Mouse (Mus musculus) cerebellum, adult 11-12 months (tissue): ENCODE results near the gene Llgl2.

Experiments
- DNase-seq: peaks from one replicate; pipeline ENCODE4 v3.0.0; 2022

The Llgl2 gene

DNA sequence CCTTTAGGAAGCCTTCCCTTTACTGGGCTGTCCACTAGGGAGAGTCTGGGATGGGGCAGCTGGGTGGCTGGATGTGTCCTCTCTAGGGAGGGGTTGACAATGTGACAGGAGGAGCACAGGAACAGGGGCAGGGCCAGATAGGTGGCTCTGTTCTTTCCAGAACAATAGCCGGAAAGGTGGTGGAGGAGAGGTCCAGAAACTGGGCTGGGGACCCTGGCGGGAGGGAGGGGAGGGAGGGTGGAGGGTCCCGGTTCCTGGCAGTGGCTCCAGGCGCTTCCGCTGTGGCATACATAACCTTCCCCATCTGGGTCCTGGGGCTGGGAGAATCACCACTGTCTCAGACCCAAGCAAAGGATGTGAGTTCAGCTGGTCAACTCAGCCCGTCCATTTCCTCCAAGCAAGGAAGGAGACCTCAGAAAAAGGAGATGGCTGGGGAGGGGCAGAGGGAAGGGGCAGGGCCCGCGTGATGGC is 14.5 kb upstream of the Llgl2 start:
- DNase-seq, result no peak

- no peak for DNase-seq
Measured at GRCm38 (mm10) chr11:115810377-115810776, 13.5 kb upstream of the Llgl2 start.

- no peak for DNase-seq
Measured at GRCm38 (mm10) chr11:115811381-115812093, 12.3 kb upstream of the Llgl2 start.

- DNase-seq, result no peak
Measured at GRCm38 (mm10) chr11:115812095-115812494, 11.8 kb upstream of the Llgl2 start.

- peak; percentile 57 for DNase-seq
Measured at GRCm38 (mm10) chr11:115812533-115813420, 11.1 kb upstream of the Llgl2 start.

- DNase-seq, result peak; percentile 95
Measured at GRCm38 (mm10) chr11:115813507-115814296, 10.1 kb upstream of the Llgl2 start, which contains the start of gene Caskin2. Gene Caskin2, minus strand, starts transcription at chr11:115813639.

GRCm38 (mm10) chr11:115814605-115815450 is 9.0 kb upstream of the Llgl2 start, which contains the start of gene Tsen54:
Gene Tsen54, plus strand, starts transcription at chr11:115814724.
- peak; percentile 86 for DNase-seq

GRCm38 (mm10) chr11:115817331-115817730 is 6.5 kb upstream of the Llgl2 start:
- DNase-seq, result no peak

DNA sequence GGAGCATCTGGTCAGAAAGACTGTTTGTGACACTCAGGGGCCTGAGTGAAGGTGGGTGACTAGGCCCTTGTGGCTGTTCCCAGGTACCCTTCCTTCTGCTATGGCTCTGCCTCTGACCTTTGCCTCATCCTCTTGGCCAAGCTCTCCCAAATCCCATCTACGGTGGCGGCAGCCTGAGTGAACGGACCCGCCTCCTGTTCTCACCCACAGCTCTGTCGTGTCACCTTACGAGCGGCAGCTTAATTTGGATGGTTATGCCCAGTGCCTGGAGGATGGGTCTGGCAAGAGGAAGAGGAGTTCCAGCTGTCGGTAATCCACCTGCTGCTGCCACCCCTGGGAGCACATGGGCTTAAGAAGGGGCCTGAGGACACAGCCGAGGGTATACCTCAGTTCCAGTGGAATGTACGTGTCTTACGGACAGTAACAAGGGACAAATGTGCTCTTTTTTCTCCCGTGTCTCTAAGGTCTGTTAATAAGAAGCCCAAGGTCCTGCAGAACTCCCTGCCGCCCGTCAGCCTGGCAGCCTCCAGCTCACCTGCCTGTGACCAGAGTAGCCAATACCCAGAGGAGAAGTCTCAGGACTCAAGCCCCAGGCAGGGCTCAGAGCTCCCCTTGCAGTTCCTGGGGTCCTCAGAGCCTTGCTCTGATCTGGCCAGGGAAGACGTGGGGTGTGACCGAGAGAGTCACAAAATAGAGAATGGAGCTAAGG is 3.8 kb upstream of the Llgl2 start:
- DNase-seq, result no peak

DNA sequence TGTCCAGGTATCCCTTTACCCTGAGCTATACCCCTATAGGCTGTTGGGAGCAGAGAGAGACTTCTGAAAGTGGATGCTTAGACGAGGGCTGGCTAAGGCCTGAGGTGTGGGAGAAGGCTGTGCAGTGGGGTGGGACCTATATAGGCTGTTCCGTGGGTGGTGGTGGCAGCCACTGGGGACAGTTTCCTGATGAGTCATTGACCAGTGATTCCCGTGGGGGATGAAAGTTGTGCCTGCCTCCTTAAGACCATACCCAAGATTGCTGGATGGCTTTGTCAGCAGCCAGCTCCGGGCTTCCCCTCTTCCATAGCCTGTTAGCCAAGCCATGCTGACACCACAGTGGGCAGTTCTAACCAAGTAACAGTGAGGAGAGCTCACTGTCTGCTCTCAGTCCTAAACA is 2.8 kb upstream of the Llgl2 start:
- no peak for DNase-seq

GRCm38 (mm10) chr11:115824813-115825212 is 964 bp downstream of the Llgl2 start:
- no peak for DNase-seq

- DNase-seq, result no peak
Measured at GRCm38 (mm10) chr11:115826487-115826886, 2.6 kb downstream of the Llgl2 start.

DNA sequence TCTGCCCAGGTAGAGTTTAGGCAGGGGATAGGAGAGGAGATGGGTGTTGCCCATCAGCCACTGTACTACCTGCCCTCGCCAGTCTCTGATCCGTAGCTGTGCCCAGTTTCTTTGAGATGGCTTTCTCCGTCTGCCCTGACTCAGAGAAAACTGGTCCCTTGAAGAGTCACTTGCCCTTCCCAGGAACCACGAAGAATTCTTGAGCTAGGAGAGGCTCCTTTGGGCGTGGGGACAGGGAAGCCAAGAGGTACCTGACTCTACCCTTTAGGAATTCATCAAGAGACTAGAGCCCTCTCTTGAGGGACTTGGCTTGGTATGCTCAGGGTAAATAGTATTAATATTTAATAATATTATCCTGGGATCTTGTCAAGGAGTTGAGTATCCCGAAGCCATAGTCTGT is 3.8 kb downstream of the Llgl2 start:
- no peak for DNase-seq

- DNase-seq, result no peak
Measured at GRCm38 (mm10) chr11:115829036-115829435, 5.2 kb downstream of the Llgl2 start.

DNA sequence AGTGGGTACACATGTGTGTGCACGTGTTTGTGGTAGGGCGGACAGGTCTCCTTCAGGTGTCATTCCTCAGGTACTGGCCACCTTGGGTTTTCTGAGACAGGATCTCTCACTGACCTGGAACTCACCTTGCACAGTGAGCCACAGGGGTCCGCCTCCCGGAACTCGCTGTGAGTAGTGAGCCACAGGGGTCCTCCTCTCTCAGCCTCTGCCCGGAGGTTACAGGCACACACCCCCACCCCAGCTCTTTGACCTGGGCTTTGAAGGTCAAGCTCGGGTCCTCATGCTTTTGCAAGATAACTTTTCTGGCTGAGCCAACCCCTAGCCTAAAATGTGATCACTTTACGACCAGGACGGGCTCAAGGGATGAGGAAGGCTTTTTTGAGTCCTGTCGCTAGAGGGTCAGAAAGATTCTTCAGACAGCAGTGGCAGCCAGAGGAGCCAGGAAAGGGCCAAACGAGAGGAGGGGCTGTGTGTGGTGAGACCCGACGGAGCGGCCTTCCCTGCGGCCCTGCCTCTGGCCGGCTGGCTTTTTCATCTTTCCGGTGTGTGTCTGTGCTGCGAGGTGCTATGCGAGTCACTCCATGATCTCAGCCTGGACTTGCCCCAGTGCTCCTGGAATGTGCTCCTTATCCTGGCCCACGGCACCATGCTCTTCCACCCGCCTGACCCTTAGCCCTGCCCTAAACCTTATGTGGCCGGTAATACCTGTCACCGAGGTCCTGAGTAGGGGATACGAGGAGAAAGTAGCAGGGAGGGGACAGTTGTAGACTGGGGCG is 6.9 kb downstream of the Llgl2 start:
- DNase-seq, result no peak

- no peak for DNase-seq
Measured at GRCm38 (mm10) chr11:115831518-115831917, 7.7 kb downstream of the Llgl2 start.

- DNase-seq, result no peak
Measured at GRCm38 (mm10) chr11:115832064-115832463, 8.2 kb downstream of the Llgl2 start.

GRCm38 (mm10) chr11:115832523-115832922 is 8.7 kb downstream of the Llgl2 start:
- DNase-seq, result no peak

- no peak for DNase-seq
Measured at GRCm38 (mm10) chr11:115833021-115833513, 9.2 kb downstream of the Llgl2 start.

GRCm38 (mm10) chr11:115834033-115834432 is 10.2 kb downstream of the Llgl2 start:
- no peak for DNase-seq
